Mouse (Mus musculus) urinary bladder, adult 18-20 months (tissue): ENCODE measurements around the gene Fgf11.

ENCODE experiments used
- DNase-seq, 2 experiments: peaks; one replicate each; pipeline ENCODE4 v3.0.0; 2022; ENCODE audit warnings: low spot score in 2 of 2, mixed read lengths in 2 of 2

Fgf11 gene

GRCm38 (mm10) chr11:69757303-69758089 lies 44.2 kb downstream of the Fgf11 start:
- no peak for DNase-seq

DNA sequence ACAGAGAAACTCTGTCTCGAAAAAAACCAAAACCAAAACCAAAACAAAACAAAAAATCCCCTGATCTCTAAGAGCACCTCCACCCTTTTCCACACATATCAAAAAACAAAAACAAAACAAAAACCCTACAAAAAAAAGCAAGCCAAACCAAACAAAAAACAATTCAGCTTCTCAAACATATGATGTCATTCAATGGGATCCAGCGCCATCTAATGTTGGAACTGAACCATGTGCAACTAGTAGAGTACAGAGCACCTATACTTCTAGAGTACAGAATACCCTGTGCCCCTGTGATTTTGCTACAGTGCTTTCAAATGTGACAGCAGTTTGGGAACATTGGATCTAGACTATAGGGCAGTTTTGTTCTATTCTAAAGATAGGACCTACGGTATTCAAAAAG lies 47.0 kb downstream of the Fgf11 start:
- no peak for DNase-seq

- DNase-seq: no peak
Measured at GRCm38 (mm10) chr11:69754233-69754632, 47.4 kb downstream of the Fgf11 start.

DNA sequence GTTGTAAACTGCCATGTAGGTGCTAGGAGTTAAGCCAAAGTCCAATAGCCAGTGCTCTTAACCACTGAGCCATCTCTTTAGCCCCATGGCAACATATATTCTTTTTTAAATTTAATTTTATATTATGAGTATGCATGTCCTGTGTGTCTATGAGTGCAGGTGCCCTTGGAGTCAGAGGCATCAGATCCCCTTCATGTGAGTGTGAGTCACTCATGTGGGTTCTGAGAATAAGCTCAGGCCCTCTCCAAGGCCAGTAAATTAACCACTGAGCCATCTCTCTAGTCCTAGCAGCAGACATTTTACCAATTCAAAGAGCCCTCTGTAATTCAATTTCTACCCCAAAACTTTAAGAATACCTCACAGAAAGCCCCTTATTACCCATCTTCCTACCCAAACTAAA lies 49.0 kb downstream of the Fgf11 start:
- DNase-seq: no peak

GRCm38 (mm10) chr11:69751635-69752034 lies 50.0 kb downstream of the Fgf11 start:
- no peak for DNase-seq
